In the genomic region with DNA sequence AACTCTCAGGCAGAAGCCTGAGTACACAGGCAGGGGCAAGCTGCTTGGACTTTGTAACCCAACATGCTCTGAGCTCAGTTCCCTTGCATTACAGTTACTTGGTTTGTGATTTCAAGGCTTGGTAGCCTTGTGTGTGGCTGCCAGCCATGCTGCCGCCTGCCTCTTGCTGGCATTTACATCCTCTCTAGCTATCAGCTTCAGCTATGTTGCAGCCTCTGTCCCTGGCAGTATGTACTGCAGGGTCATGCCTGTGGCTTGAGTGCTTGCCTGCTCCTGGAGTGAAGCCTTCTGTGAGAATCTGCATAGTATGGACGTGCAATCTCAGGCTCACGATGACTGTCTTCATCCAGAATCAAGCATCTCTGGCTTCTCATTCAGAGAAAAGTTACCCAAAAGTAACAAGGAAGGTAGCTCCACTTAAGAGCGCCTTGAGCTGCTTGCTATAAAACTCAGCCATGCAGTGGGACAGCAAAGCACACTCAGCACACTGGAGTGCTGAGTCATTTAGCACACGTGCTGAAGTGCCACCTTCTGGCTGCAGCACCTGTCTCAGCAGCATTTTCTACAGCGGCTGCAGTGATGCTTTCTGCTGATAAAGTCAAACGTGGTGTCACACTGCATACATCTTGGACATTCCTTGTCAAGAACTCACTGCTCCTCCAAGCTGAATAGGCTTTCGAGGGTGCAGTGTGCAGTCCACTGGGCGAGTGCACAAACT, we compare ENCODE assay signal across 9 mouse cellular contexts. TPM values are rescaled to one million over a fixed set of nuclear protein-coding genes. Genes with fewer than 3 reads are reported as not detected.
DNase-seq lines count a peak whose midpoint lies in the region; ATAC-seq and TF ChIP-seq lines count a peak whose summit lies in the region.
"Had no signal": no experiment of that assay in that cellular context is flagged by ENCODE, and none has a peak within 500 bp of the region (broad histone marks: within the 10 kb centered on the region; RNA-seq: fewer than 3 reads in every experiment).

No protein-coding gene starts in this region.

- TF ChIP-seq EP300 in ES-Bruce4 (IDR thresholded peaks at IDR 0.05; ENCODE audit: insufficient read depth, low read depth, low read length), result 0 out of 2 replicates have a peak, but pooled peaks have one; percentile 20

- H3K4me1 ChIP-seq in ES-Bruce4 (ENCODE audit: control insufficient read depth, insufficient read depth, low read length), result no peaks in the 10 kb centered on the region
- H3K4me1 ChIP-seq in intestine, embryonic 15.5 days (replicated peaks), result no peaks in the 10 kb centered on the region
- H3K4me1 ChIP-seq in liver, embryonic 16.5 days (ENCODE audit: control insufficient read depth, low read depth, low read length), result peaks cover 6% of the 10 kb centered on the region
- no peaks in the 10 kb centered on the region for H3K4me1 ChIP-seq in midbrain, embryonic 11.5 days (ENCODE audit: control insufficient read depth, insufficient read depth, low read length)

- H3K27me3 ChIP-seq in ES-Bruce4 (ENCODE audit: control insufficient read depth, insufficient read depth, low read length, poor library complexity, severe bottlenecking), result no peaks in the 10 kb centered on the region
- no peaks in the 10 kb centered on the region for H3K27me3 ChIP-seq in intestine, embryonic 15.5 days (replicated peaks)
- H3K27me3 ChIP-seq in liver, embryonic 16.5 days (ENCODE audit: control insufficient read depth, insufficient read depth, low read depth, low read length), result no peaks in the 10 kb centered on the region
- H3K27me3 ChIP-seq in midbrain, embryonic 11.5 days (ENCODE audit: control insufficient read depth, insufficient read depth, low read length), result no peaks in the 10 kb centered on the region

- intact Hi-C loops in heart, postnatal 25 days (cut with DNase I), result no loop called here

- WGBS in intestine, embryonic 15.5 days, result 68% methylated on average over 9 of the region's 9 CpGs
- whole genome bisulfite sequencing in liver, embryonic 16.5 days (ENCODE audit: insufficient replicate concordance), result 46% methylated on average over 9 of the region's 9 CpGs
- WGBS in midbrain, embryonic 11.5 days, result 79% methylated on average over 9 of the region's 9 CpGs

- H3K9me3 ChIP-seq in ES-Bruce4 (replicated peaks; ENCODE audit: control insufficient read depth, insufficient read depth, low read length, poor library complexity, severe bottlenecking), result no peaks in the 10 kb centered on the region
- H3K9me3 ChIP-seq in intestine, embryonic 15.5 days, result no peaks in the 10 kb centered on the region
- H3K9me3 ChIP-seq in liver, embryonic 16.5 days (replicated peaks; ENCODE audit: control insufficient read depth, low read length), result no peaks in the 10 kb centered on the region
- no peaks in the 10 kb centered on the region for H3K9me3 ChIP-seq in midbrain, embryonic 11.5 days (ENCODE audit: control insufficient read depth, low read length)

- H3K27ac ChIP-seq in ES-Bruce4 (ENCODE audit: insufficient read depth, low read length), result peak overlapping the region; percentile 49
- H3K27ac ChIP-seq in intestine, embryonic 15.5 days, result no peak overlapping the region
- no peak overlapping the region for H3K27ac ChIP-seq in liver, embryonic 16.5 days (ENCODE audit: low read length)
- H3K27ac ChIP-seq in midbrain, embryonic 11.5 days (ENCODE audit: low read depth, low read length), result no peak overlapping the region

- peak; percentile 72 for ATAC-seq in intestine, embryonic 15.5 days
- ATAC-seq in liver, embryonic 16.5 days (ENCODE audit: low read depth), result peak; percentile 58
- ATAC-seq in midbrain, embryonic 11.5 days (ENCODE audit: low FRiP score), result no peak

- no peak for TF ChIP-seq POLR2A in ES-Bruce4 (IDR thresholded peaks at IDR 0.05; ENCODE audit: insufficient read depth, low read length)

- no peak overlapping the region for H3K4me3 ChIP-seq in ES-Bruce4 (ENCODE audit: low read depth, low read length)
- no peak overlapping the region for H3K4me3 ChIP-seq in intestine, embryonic 15.5 days (replicated peaks)
- H3K4me3 ChIP-seq in liver, embryonic 16.5 days (ENCODE audit: low read depth, low read length), result no peak overlapping the region
- no peak overlapping the region for H3K4me3 ChIP-seq in midbrain, embryonic 11.5 days (ENCODE audit: low read depth, low read length)

- H3K4me2 ChIP-seq in intestine, embryonic 15.5 days (replicated peaks), result no peak overlapping the region
- no peak overlapping the region for H3K4me2 ChIP-seq in liver, embryonic 16.5 days (ENCODE audit: low read depth, low read length)
- H3K4me2 ChIP-seq in midbrain, embryonic 11.5 days, result no peak overlapping the region

- H3K36me3 ChIP-seq in ES-Bruce4 (ENCODE audit: control insufficient read depth, insufficient read depth, low read length, poor library complexity, severe bottlenecking), result peaks cover 76% of the 10 kb centered on the region
- H3K36me3 ChIP-seq in intestine, embryonic 15.5 days, result peaks cover 6% of the 10 kb centered on the region
- H3K36me3 ChIP-seq in liver, embryonic 16.5 days (ENCODE audit: control insufficient read depth, insufficient read depth), result no peaks in the 10 kb centered on the region; the same call in 1 of the 2 replicates
- no peaks in the 10 kb centered on the region; the same call in 1 of the 2 replicates for H3K36me3 ChIP-seq in midbrain, embryonic 11.5 days (ENCODE audit: control insufficient read depth, insufficient read depth, low read length)

- H3K9ac ChIP-seq in ES-Bruce4 (ENCODE audit: low read depth, poor library complexity, severe bottlenecking), result no peak overlapping the region
- no peak overlapping the region for H3K9ac ChIP-seq in intestine, embryonic 15.5 days
- H3K9ac ChIP-seq in liver, embryonic 16.5 days (ENCODE audit: low read depth, low read length), result no peak overlapping the region
- no peak overlapping the region for H3K9ac ChIP-seq in midbrain, embryonic 11.5 days (ENCODE audit: low read length)

- TF ChIP-seq CTCF in ES-Bruce4 (IDR thresholded peaks at IDR 0.05; ENCODE audit: low read depth, low read length), result peak; percentile 31

- DNase-seq in heart, adult 18-20 months, result peak; percentile 11 to 19
- no peak for DNase-seq in heart, postnatal 25 days (ENCODE audit: low spot score)
- DNase-seq in c-Kit-positive CD71-positive TER-119-positive erythroid progenitor cells, embryonic 14.5 days (ENCODE audit: low spot score), result peak; percentile 25
- peak; percentile 9 to 18 for DNase-seq in thymus, postnatal 36 days
- no peak for DNase-seq in midbrain, embryonic 11.5 days (ENCODE audit: low spot score, missing footprints)

RNA-seq across cellular contexts. Expression of a gene that starts 39.2 kb away (rescaled TPM):
- total RNA-seq in heart, adult 18-20 months (2021), result not detected
- total RNA-seq in heart, postnatal 25 days (2021), result not detected
- not detected in 2 replicates for polyA plus RNA-seq in ES-Bruce4 (2011; ENCODE audit: insufficient read depth, insufficient read length, low read depth, missing spikeins)
- 0.52 and 0.57 TPM in 2 replicates for polyA plus RNA-seq in intestine, embryonic 15.5 days (2015; fragmentation: Nextera tagmentation; extraction: Ambion mirVana)
- 1.8 and 2.2 TPM in 2 replicates for polyA plus RNA-seq in liver, embryonic 16.5 days (2015; fragmentation: Nextera tagmentation; extraction: Ambion mirVana)
- 2.4 and 2.6 TPM in 2 replicates for polyA plus RNA-seq in midbrain, embryonic 11.5 days (2014; fragmentation: Nextera tagmentation; extraction: Ambion mirVana)
- polyA plus RNA-seq: large intestine, adult 2 months had no signal

RNA-seq across cellular contexts. Expression of a gene that starts 43.9 kb away (rescaled TPM):
- not detected for total RNA-seq in heart, adult 18-20 months (2021)
- not detected for total RNA-seq in heart, postnatal 25 days (2021)
- not detected in 2 replicates for polyA plus RNA-seq in ES-Bruce4 (2011; ENCODE audit: insufficient read depth, insufficient read length, low read depth, missing spikeins)
- 0.15 TPM in 1 of 2 replicates, not detected in the other for polyA plus RNA-seq in intestine, embryonic 15.5 days (2015; fragmentation: Nextera tagmentation; extraction: Ambion mirVana)
- 0.08 TPM in 1 of 2 replicates, not detected in the other for polyA plus RNA-seq in liver, embryonic 16.5 days (2015; fragmentation: Nextera tagmentation; extraction: Ambion mirVana)
- not detected in 2 replicates for polyA plus RNA-seq in midbrain, embryonic 11.5 days (2014; fragmentation: Nextera tagmentation; extraction: Ambion mirVana)
- polyA plus RNA-seq: large intestine, adult 2 months had no signal

RNA-seq across cellular contexts. Expression of a gene that starts 51.0 kb away (rescaled TPM):
- total RNA-seq in heart, adult 18-20 months (2021), result under 1 TPM in 1 of 2 experiments, not detected in 1; 0.27 TPM
- under 1 TPM; 0.36 to 0.39 TPM for total RNA-seq in heart, postnatal 25 days (2021)
- 4.0 and 5.1 TPM in 2 replicates for polyA plus RNA-seq in ES-Bruce4 (2011; ENCODE audit: insufficient read depth, insufficient read length, low read depth, missing spikeins)
- polyA plus RNA-seq in intestine, embryonic 15.5 days (2015; fragmentation: Nextera tagmentation; extraction: Ambion mirVana), result 1.2 TPM in 2 replicates
- 0.44 and 0.73 TPM in 2 replicates for polyA plus RNA-seq in liver, embryonic 16.5 days (2015; fragmentation: Nextera tagmentation; extraction: Ambion mirVana)
- polyA plus RNA-seq in midbrain, embryonic 11.5 days (2014; fragmentation: Nextera tagmentation; extraction: Ambion mirVana), result 6.1 and 6.9 TPM in 2 replicates

Comparison
In these comparisons a context has a peak if more than half of its experiments do, and no peak if none do; other contexts are left out.
1. DNase-seq: peak in heart, adult 18-20 months (2 of 2), c-Kit-positive CD71-positive TER-119-positive erythroid progenitor cells, embryonic 14.5 days (single experiment) and thymus, postnatal 36 days (2 of 2); none in heart, postnatal 25 days (single experiment) and midbrain, embryonic 11.5 days (single experiment).